Comparison of ENCODE assay signal across 8 mouse cellular contexts in genomic region chr9:56937223-56938160, GRCm38 (mm10). TPM values are rescaled to one million over a fixed set of nuclear protein-coding genes. Genes with fewer than 3 reads are reported as not detected.
DNase-seq lines count a peak whose midpoint lies in the region; ATAC-seq and TF ChIP-seq lines count a peak whose summit lies in the region.

TSS of gene Imp3 (plus strand) at chr9:56937475.

- peak within 1 kb of the TSS; percentile 80 for H3K4me2 ChIP-seq in heart, embryonic 15.5 days
- H3K4me2 ChIP-seq in liver, embryonic 14.5 days (ENCODE audit: low read depth): peak within 1 kb of the TSS; percentile 90
- peak within 1 kb of the TSS; percentile 91 for H3K4me2 ChIP-seq in neural tube, embryonic 11.5 days (ENCODE audit: low read depth)
- peak within 1 kb of the TSS; percentile 73 for H3K4me2 ChIP-seq in stomach, postnatal 0 days (replicated peaks; ENCODE audit: low read depth)

- H3K4me1 ChIP-seq in forebrain, embryonic 10.5 days: peaks cover 19% of the 10 kb centered on the region
- peaks cover 14% of the 10 kb centered on the region for H3K4me1 ChIP-seq in heart, embryonic 15.5 days (replicated peaks)
- H3K4me1 ChIP-seq in liver, embryonic 14.5 days (replicated peaks; ENCODE audit: control insufficient read depth in 2 of 2, insufficient read depth in 2 of 2, low read length in 1 of 2): peaks cover 7 to 11% of the 10 kb centered on the region in 2 experiments; a peak in 3 of 4 replicates
- H3K4me1 ChIP-seq in neural tube, embryonic 11.5 days (ENCODE audit: control insufficient read depth, insufficient read depth, low read length): 0 out of 2 replicates have a peak, but pooled peaks cover 4% of the 10 kb centered on the region
- no peaks in the 10 kb centered on the region for H3K4me1 ChIP-seq in stomach, postnatal 0 days (replicated peaks; ENCODE audit: control insufficient read depth, insufficient read depth)

- H3K27me3 ChIP-seq in forebrain, embryonic 10.5 days (ENCODE audit: poor library complexity, severe bottlenecking): no peaks in the 10 kb centered on the region
- no peaks in the 10 kb centered on the region for H3K27me3 ChIP-seq in heart, embryonic 15.5 days
- H3K27me3 ChIP-seq in liver, embryonic 14.5 days (ENCODE audit: control insufficient read depth, insufficient read depth, low read length): no peaks in the 10 kb centered on the region
- H3K27me3 ChIP-seq in neural tube, embryonic 11.5 days (ENCODE audit: control insufficient read depth, insufficient read depth, low read length): no peaks in the 10 kb centered on the region
- no peaks in the 10 kb centered on the region for H3K27me3 ChIP-seq in stomach, postnatal 0 days (ENCODE audit: control insufficient read depth, insufficient read depth, low read length)

- H3K4me3 ChIP-seq in forebrain, embryonic 10.5 days: peak within 1 kb of the TSS; percentile 90
- H3K4me3 ChIP-seq in heart, embryonic 15.5 days: peak within 1 kb of the TSS; percentile 79
- H3K4me3 ChIP-seq in liver, embryonic 14.5 days (ENCODE audit: insufficient read depth in 1 of 2, low read depth in 2 of 2, low read length in 2 of 2): peak within 1 kb of the TSS; percentile 68
- H3K4me3 ChIP-seq in neural tube, embryonic 11.5 days (ENCODE audit: low read depth, low read length): peak within 1 kb of the TSS; percentile 78
- peak within 1 kb of the TSS; percentile 65 for H3K4me3 ChIP-seq in stomach, postnatal 0 days (ENCODE audit: low read depth, low read length)

- H3K9ac ChIP-seq in heart, embryonic 15.5 days: peak within 1 kb of the TSS; percentile 79
- H3K9ac ChIP-seq in liver, embryonic 14.5 days (replicated peaks): peak within 1 kb of the TSS; percentile 79
- peak within 1 kb of the TSS; percentile 83 for H3K9ac ChIP-seq in neural tube, embryonic 11.5 days (ENCODE audit: low read length)
- peak within 1 kb of the TSS; percentile 83 for H3K9ac ChIP-seq in stomach, postnatal 0 days (ENCODE audit: low read length)

- H3K36me3 ChIP-seq in forebrain, embryonic 10.5 days (replicated peaks): peaks cover 16% of the 10 kb centered on the region
- no peaks in the 10 kb centered on the region for H3K36me3 ChIP-seq in heart, embryonic 15.5 days
- H3K36me3 ChIP-seq in liver, embryonic 14.5 days (replicated peaks; ENCODE audit: control insufficient read depth, insufficient read depth, low read depth): no peaks in the 10 kb centered on the region; the same call in 1 of the 2 replicates
- no peaks in the 10 kb centered on the region for H3K36me3 ChIP-seq in neural tube, embryonic 11.5 days (ENCODE audit: control insufficient read depth, insufficient read depth, low read length)
- H3K36me3 ChIP-seq in stomach, postnatal 0 days (ENCODE audit: control insufficient read depth, insufficient read depth, low read length): no peaks in the 10 kb centered on the region

- WGBS in forebrain, embryonic 10.5 days: under 1% methylated on average over 73 of the region's 73 CpGs
- WGBS in heart, embryonic 15.5 days: under 1% methylated on average over 73 of the region's 73 CpGs
- WGBS in liver, embryonic 14.5 days (ENCODE audit: insufficient replicate concordance): under 1% methylated on average over 73 of the region's 73 CpGs
- WGBS in neural tube, embryonic 11.5 days: under 1% methylated on average over 73 of the region's 73 CpGs
- under 1% methylated on average over 73 of the region's 73 CpGs for WGBS in stomach, postnatal 0 days

- peak; percentile 82 to 89 for DNase-seq in CD8-positive naive resting alpha-beta T cell, adult 2 months (ENCODE audit: low read depth in 2 of 2, low spot score in 2 of 2)
- DNase-seq in c-Kit-positive CD71-negative TER-119-negative erythroid progenitor cells, embryonic 14.5 days (ENCODE audit: low read depth): peak; percentile 96
- peak; percentile 86 for DNase-seq in forebrain, embryonic 10.5 days (ENCODE audit: extremely low spot score, low spot score)
- peak; percentile 94 to 95 for DNase-seq in kidney, postnatal 25 days
- DNase-seq in liver, embryonic 14.5 days (ENCODE audit: low read depth in 3 of 3, low spot score in 3 of 3): peak; percentile 93 to 95 (median 95)
- DNase-seq in neural tube, embryonic 11.5 days (ENCODE audit: low spot score): peak; percentile 90
- DNase-seq in stomach, postnatal 0 days (ENCODE audit: low spot score): peak; percentile 91

- TF ChIP-seq CTCF in liver, embryonic 14.5 days (IDR thresholded peaks at IDR 0.05; ENCODE audit: low read depth): peak; percentile 46; the same call in 1 of the 2 replicates
- peak; percentile 59 for TF ChIP-seq CTCF in stomach, postnatal 0 days (IDR thresholded peaks at IDR 0.05; ENCODE audit: low read depth)

- no peaks in the 10 kb centered on the region for H3K9me3 ChIP-seq in forebrain, embryonic 10.5 days
- H3K9me3 ChIP-seq in heart, embryonic 15.5 days (replicated peaks): no peaks in the 10 kb centered on the region
- no peaks in the 10 kb centered on the region for H3K9me3 ChIP-seq in liver, embryonic 14.5 days (ENCODE audit: control insufficient read depth, low read length)
- no peaks in the 10 kb centered on the region for H3K9me3 ChIP-seq in neural tube, embryonic 11.5 days (ENCODE audit: control insufficient read depth, low read length)
- no peaks in the 10 kb centered on the region for H3K9me3 ChIP-seq in stomach, postnatal 0 days (ENCODE audit: control insufficient read depth, low read length)

- H3K27ac ChIP-seq in forebrain, embryonic 10.5 days: peak within 1 kb of the TSS; percentile 89
- peak within 1 kb of the TSS; percentile 92 for H3K27ac ChIP-seq in heart, embryonic 15.5 days
- H3K27ac ChIP-seq in liver, embryonic 14.5 days: peak within 1 kb of the TSS; percentile 67
- H3K27ac ChIP-seq in neural tube, embryonic 11.5 days (ENCODE audit: low read depth, low read length): peak within 1 kb of the TSS; percentile 62; the same call in 1 of the 2 replicates
- H3K27ac ChIP-seq in stomach, postnatal 0 days (replicated peaks): peak within 1 kb of the TSS; percentile 93

- peak; percentile 91 for ATAC-seq in heart, embryonic 15.5 days (replicated peaks; ENCODE audit: insufficient number of reproducible peaks, insufficient read depth, low FRiP score, low read depth)
- peak; percentile 91 for ATAC-seq in liver, embryonic 14.5 days (ENCODE audit: insufficient read depth)
- ATAC-seq in neural tube, embryonic 11.5 days (ENCODE audit: insufficient read depth, low FRiP score, low TSS enrichment): peak; percentile 86
- ATAC-seq in stomach, postnatal 0 days (ENCODE audit: low FRiP score, low TSS enrichment): peak; percentile 91

- TF ChIP-seq EP300 in liver, embryonic 14.5 days (IDR thresholded peaks at IDR 0.05; ENCODE audit: low read depth): no peak
- TF ChIP-seq EP300 in stomach, postnatal 0 days (optimal IDR thresholded peaks at IDR 0.05): no peak

RNA-seq across cellular contexts. Expression of gene Imp3, which starts in this region (rescaled TPM):
- polyA plus RNA-seq in forebrain, embryonic 10.5 days (2016; fragmentation: Nextera tagmentation; extraction: Ambion mirVana): 62.6 and 72.1 TPM in 2 replicates
- polyA plus RNA-seq in heart, embryonic 15.5 days (2015; fragmentation: Nextera tagmentation; extraction: Ambion mirVana): 61.4 and 63.4 TPM in 2 replicates
- polyA plus RNA-seq in liver, embryonic 14.5 days (2012; rRNA removed): 69.2 and 93.9 TPM in 2 replicates
- 49.0 and 49.8 TPM in 2 replicates for polyA plus RNA-seq in liver, embryonic 14.5 days (2014; fragmentation: Nextera tagmentation; extraction: Ambion mirVana)
- polyA plus RNA-seq in neural tube, embryonic 11.5 days (2014; fragmentation: Nextera tagmentation; extraction: Ambion mirVana): 60.2 and 67.4 TPM in 2 replicates
- 75.3 and 83.8 TPM in 2 replicates for polyA plus RNA-seq in stomach, postnatal 0 days (2015; fragmentation: Nextera tagmentation; extraction: Ambion mirVana)

Comparison
In these comparisons a context has a peak if more than half of its experiments do, and no peak if none do; other contexts are left out.
1. Peak in every context shown above with its lines: DNase-seq, ATAC-seq, H3K4me3 ChIP-seq and H3K27ac ChIP-seq.